Mouse (Mus musculus) heart, postnatal 0 days (tissue): Measurements from ENCODE around the gene Mia. TPM values are rescaled to one million over a fixed set of nuclear protein-coding genes. Genes with fewer than 3 reads are reported as not detected.
A peak's percentile ranks its signal among the peaks of the same experiment; 100 is the strongest.

Source experiments
- ATAC-seq: fragments of 200-750 bp; cut with Nextera tagmentation; 2 replicates; pipeline ENCODE4 v1.8.0; 2017; ENCODE audit warnings: low read depth, moderate number of reproducible peaks, moderate library complexity; ENCODE audit not compliant: insufficient read depth
- DNase-seq: peaks from one replicate; pipeline ENCODE4 v3.0.0-alpha.2; 2016; ENCODE audit warnings: low spot score
- H3K27ac ChIP-seq: fragments of 300-500 bp; sonication (generic); 2 replicates; pipeline ENCODE4 v1.5.1; 2014; ENCODE audit warnings: low read depth, mild to moderate bottlenecking
- H3K27me3 ChIP-seq: fragments of 300-500 bp; sonication (generic); 2 replicates; pipeline ENCODE4 v1.6.1; 2014; ENCODE audit warnings: low read length, mixed read lengths; ENCODE audit not compliant: control insufficient read depth, insufficient read depth
- H3K36me3 ChIP-seq: fragments of 300-500 bp; sonication (generic); replicated peaks from 2 replicates; pipeline ENCODE4 v1.6.1; 2014; ENCODE audit warnings: low read length, mixed read lengths; ENCODE audit not compliant: control insufficient read depth, insufficient read depth
- H3K4me1 ChIP-seq: fragments of 300-500 bp; sonication (generic); 2 replicates; pipeline ENCODE4 v1.6.1; 2014; ENCODE audit warnings: antibody characterized with exemption; ENCODE audit not compliant: control insufficient read depth, insufficient read depth
- H3K4me2 ChIP-seq: fragments of 300-500 bp; sonication (generic); 2 replicates; pipeline ENCODE4 v1.6.1; 2014; ENCODE audit warnings: low read depth, mild to moderate bottlenecking, low read length, moderate library complexity
- H3K4me3 ChIP-seq: fragments of 300-500 bp; sonication (generic); 2 replicates; pipeline ENCODE4 v1.5.1; 2014; ENCODE audit warnings: low read depth, low read length
- H3K9ac ChIP-seq: fragments of 300-500 bp; sonication (generic); replicated peaks from 2 replicates; pipeline ENCODE4 v1.6.1; 2014; ENCODE audit warnings: low read depth, low read length, mixed read lengths
- H3K9me3 ChIP-seq: fragments of 300-500 bp; sonication (generic); replicated peaks from 2 replicates; pipeline ENCODE4 v1.6.1; 2016; ENCODE audit warnings: low read length; ENCODE audit not compliant: control insufficient read depth
- CTCF ChIP-seq: IDR thresholded peaks from 2 replicates; pipeline ENCODE4 v1.5.1; 2016; ENCODE audit warnings: antibody characterized with exemption, control low read depth, low read depth
- EP300 ChIP-seq: IDR thresholded peaks from 2 replicates; pipeline ENCODE4 v1.6.1; 2016; ENCODE audit warnings: antibody characterized with exemption, low read depth
- WGBS: fragments of 180-500 bp; shearing (Covaris S2); extraction: QIAGEN DNeasy Blood & Tissue Kit; methylation state at CpG from one replicate; pipeline ENCODE4 v1.1.7; 2014; 5-methylcytosine and 5-hydroxymethylcytosine counted together
- polyA plus RNA-seq: library from polyadenylated mRNA; unstranded; fragments of >200 nt; fragmentation: Nextera tagmentation; extraction: Ambion mirVana; gene quantifications from 2 replicates; pipeline ENCODE4 v1.2.1, GENCODE M21; 2015
- total RNA-seq: library from RNA; depleted of rRNA; stranded (reverse); fragments of >200 nt; gene quantifications from 2 replicates; pipeline ENCODE4 v1.2.3, GENCODE M21; 2014; ENCODE audit warnings: low replicate concordance

The Mia gene
- total and polyA plus RNA-seq, 2 experiments from 2014 or later, result 0.25 TPM; not detected in 1

GRCm38 (mm10) chr7:27224877-27225575, 44.1 kb upstream of the Mia start:
- TF ChIP-seq EP300 (no peak), CTCF (no peak)
- Histone ChIP-seq H3K4me1 (peaks cover 16% of the 10 kb centered on the region), H3K27me3 (no peaks in the 10 kb centered on the region), H3K9ac (peak overlapping the region; percentile 30; the same call in 1 of the 2 replicates), H3K4me2 (no peak overlapping the region), H3K27ac (no peak overlapping the region), H3K9me3 (no peaks in the 10 kb centered on the region), H3K4me3 (no peak overlapping the region), H3K36me3 (0 out of 2 replicates have a peak, but pooled peaks cover 1% of the 10 kb centered on the region)
- ATAC-seq (no peak), DNase-seq (no peak)
- WGBS, result 79% methylated on average over 11 of the region's 11 CpGs

GRCm38 (mm10) chr7:27222538-27222937, 41.6 kb upstream of the Mia start:
- Histone ChIP-seq H3K36me3 (peaks cover 14% of the 10 kb centered on the region), H3K4me2 (no peak overlapping the region), H3K9ac (no peak overlapping the region), H3K27me3 (no peaks in the 10 kb centered on the region), H3K9me3 (no peaks in the 10 kb centered on the region), H3K4me1 (peaks cover 13% of the 10 kb centered on the region), H3K27ac (no peak overlapping the region), H3K4me3 (no peak overlapping the region)
- no peak for DNase-seq
- WGBS, result 68% methylated on average over 1 of the region's 1 CpGs
- TF ChIP-seq EP300, result no peak
- no peak for TF ChIP-seq CTCF
- ATAC-seq, result no peak

GRCm38 (mm10) chr7:27221939-27222338, 41.0 kb upstream of the Mia start:
- peaks cover 19% of the 10 kb centered on the region for H3K36me3 ChIP-seq
- ATAC-seq (no peak), DNase-seq (no peak)
- H3K27ac ChIP-seq, result no peak overlapping the region
- no peaks in the 10 kb centered on the region for H3K27me3 ChIP-seq
- peaks cover 7% of the 10 kb centered on the region for H3K4me1 ChIP-seq
- TF ChIP-seq EP300, result no peak
- TF ChIP-seq CTCF, result no peak
- H3K4me3 ChIP-seq, result no peak overlapping the region
- H3K9ac ChIP-seq, result no peak overlapping the region
- no peaks in the 10 kb centered on the region for H3K9me3 ChIP-seq
- H3K4me2 ChIP-seq, result no peak overlapping the region
- WGBS, result 58% methylated on average over 6 of the region's 6 CpGs

GRCm38 (mm10) chr7:27219937-27220336, 39.0 kb upstream of the Mia start:
- TF ChIP-seq CTCF, result no peak
- no peak for TF ChIP-seq EP300
- DNase-seq, result no peak
- Histone ChIP-seq H3K4me2 (no peak overlapping the region), H3K36me3 (peaks cover 36% of the 10 kb centered on the region), H3K4me3 (no peak overlapping the region), H3K27ac (no peak overlapping the region), H3K9me3 (no peaks in the 10 kb centered on the region), H3K27me3 (no peaks in the 10 kb centered on the region), H3K9ac (no peak overlapping the region), H3K4me1 (no peaks in the 10 kb centered on the region)
- no peak for ATAC-seq
- WGBS, result 89% methylated on average over 11 of the region's 11 CpGs

- Histone ChIP-seq H3K4me2 (no peak overlapping the region), H3K36me3 (peaks cover 45% of the 10 kb centered on the region), H3K27ac (no peak overlapping the region), H3K9ac (no peak overlapping the region), H3K9me3 (no peaks in the 10 kb centered on the region), H3K27me3 (no peaks in the 10 kb centered on the region), H3K4me1 (no peaks in the 10 kb centered on the region), H3K4me3 (no peak overlapping the region)
- 80% methylated on average over 7 of the region's 7 CpGs for WGBS
- ATAC-seq, result no peak
- no peak for TF ChIP-seq EP300
- TF ChIP-seq CTCF, result no peak
- no peak for DNase-seq
Observed at GRCm38 (mm10) chr7:27218586-27218985, 37.6 kb upstream of the Mia start.

GRCm38 (mm10) chr7:27212626-27213025, 31.7 kb upstream of the Mia start:
- ATAC-seq (no peak), DNase-seq (no peak)
- H3K4me3 ChIP-seq, result no peak overlapping the region
- H3K4me2 ChIP-seq, result no peak overlapping the region
- no peak overlapping the region for H3K27ac ChIP-seq
- WGBS, result 72% methylated on average over 2 of the region's 2 CpGs
- no peak overlapping the region for H3K9ac ChIP-seq
- no peaks in the 10 kb centered on the region for H3K9me3 ChIP-seq
- no peaks in the 10 kb centered on the region for H3K4me1 ChIP-seq
- TF ChIP-seq CTCF, result no peak
- peaks cover 72% of the 10 kb centered on the region for H3K36me3 ChIP-seq
- no peaks in the 10 kb centered on the region for H3K27me3 ChIP-seq
